Mouse (Mus musculus) liver, embryonic 14.5 days (tissue): ENCODE data around the gene Atad3a.

Experiments used
- CTCF ChIP-seq: IDR thresholded peaks from 2 replicates; pipeline ENCODE4 v1.5.1; 2016; ENCODE audit warnings: antibody characterized with exemption, low read depth, control low read depth
- EP300 ChIP-seq: IDR thresholded peaks from 2 replicates; pipeline ENCODE4 v1.6.1; 2016; ENCODE audit warnings: antibody characterized with exemption, low read depth

DNA sequence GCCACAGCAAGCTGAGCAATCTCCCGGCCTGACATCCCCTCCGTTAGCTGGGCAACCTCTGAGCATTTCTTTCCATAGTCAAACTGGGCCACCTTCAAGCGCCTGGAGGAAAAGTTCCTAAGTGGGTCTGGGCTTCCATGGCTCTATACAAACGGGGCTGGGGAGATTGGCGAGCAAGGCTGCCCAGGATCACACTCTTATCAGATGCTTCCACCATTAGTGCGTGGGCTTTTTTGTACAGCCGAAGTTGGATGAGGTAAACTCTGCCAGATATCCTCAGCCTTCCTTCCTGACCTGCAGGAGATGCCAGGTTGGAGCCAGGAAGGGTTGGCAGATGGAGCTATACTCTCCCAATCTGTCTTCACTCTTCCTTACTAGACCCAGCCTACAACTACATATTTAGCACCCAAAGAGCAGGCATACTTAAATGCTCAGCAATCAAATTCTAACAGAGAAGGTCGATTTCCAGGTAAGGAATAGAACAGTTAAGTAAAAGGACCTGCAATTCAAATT lies 14.8 kb downstream of the Atad3a start:
- TF ChIP-seq CTCF: no peak
- TF ChIP-seq EP300: no peak
